Mouse (Mus musculus) hematopoietic stem cell, adult 5-6 weeks (primary cell): ENCODE results near the gene Slc25a19. TPM values are rescaled to one million over a fixed set of nuclear protein-coding genes. Genes with fewer than 3 reads are reported as not detected.
A peak's percentile ranks its signal among the peaks of the same experiment; 100 is the strongest.

Experiments
- ATAC-seq, 2 experiments: fragments of 125-278 bp in 1 of 2; replicated peaks in 1 of 2; 2 replicates each; pipeline ENCODE4 v1.8.0; 2016 to 2017; ENCODE audit warnings: inconsistent platforms in 2 of 2, mild to moderate bottlenecking in 2 of 2, moderate number of reproducible peaks in 2 of 2, low read depth in 1 of 2, moderate TSS enrichment in 1 of 2; ENCODE audit not compliant: low FRiP score in 2 of 2, poor library complexity in 2 of 2, severe bottlenecking in 2 of 2, insufficient read depth in 1 of 2, low TSS enrichment in 1 of 2
- total RNA-seq: library from RNA; stranded (forward); fragments of 172-1452, 232-1000 nt; gene quantifications from 2 replicates; pipeline ENCODE4 v1.2.3, GENCODE M21; 2017

Slc25a19 gene
- total RNA-seq, 1 experiment from 2014 or later = 33.8 TPM

DNA sequence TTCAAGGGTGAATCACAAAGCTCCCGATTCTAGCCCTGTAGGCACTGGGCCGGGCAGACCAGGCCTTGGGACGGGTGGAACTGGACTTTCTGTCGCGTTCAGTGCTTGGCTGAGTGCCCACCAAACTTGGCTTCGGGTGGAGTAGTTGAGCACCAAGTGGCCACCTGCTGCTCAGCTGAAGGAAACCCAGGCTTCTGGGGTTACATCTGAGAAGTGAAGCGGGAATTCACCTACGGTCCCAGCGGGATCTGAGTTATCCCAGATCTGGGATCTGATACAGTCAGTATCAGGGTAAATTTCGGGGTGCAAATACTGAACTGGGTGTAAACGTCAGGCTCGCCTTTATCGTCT, 16.1 kb downstream of the Slc25a19 start:
- no peak for ATAC-seq

DNA sequence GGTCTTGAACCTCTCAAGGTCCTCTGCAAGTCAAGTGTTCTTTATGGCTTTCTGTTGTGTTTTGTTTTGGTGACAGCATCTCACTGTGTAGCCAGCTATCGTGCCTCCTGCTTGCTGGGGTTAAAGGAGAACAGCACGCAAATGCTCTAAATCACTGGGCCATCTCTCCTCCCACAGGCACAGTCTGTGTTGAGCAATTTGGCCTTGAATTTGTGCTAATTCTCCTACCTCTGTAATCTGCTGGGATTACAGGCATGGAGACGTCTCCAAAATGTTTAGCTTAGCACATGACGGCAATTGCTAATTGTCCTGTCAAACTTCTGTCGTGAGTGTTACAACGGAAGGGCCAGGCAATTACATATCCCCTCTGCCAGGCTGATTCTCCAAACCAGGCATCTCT, 16.9 kb downstream of the Slc25a19 start:
- ATAC-seq = no peak

DNA sequence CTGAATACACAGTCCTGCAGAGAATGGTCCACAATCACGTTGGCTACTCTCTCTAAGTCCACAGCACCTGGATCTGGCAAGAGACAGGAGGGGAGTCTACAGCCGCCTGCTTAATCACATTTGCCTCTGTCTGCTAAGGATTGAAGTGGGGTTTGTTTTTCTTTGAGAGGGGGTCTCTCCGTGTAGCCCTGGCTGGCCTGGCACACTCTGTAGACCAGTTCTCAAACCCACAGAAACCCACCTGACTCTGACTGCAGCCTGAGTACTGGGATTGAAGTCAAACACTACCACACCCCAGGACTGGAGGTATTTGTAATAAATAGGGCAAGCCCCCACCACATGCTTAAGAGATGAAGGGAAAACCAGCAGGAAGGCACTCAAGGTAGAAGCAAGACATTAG, 18.5 kb downstream of the Slc25a19 start:
- no peak for ATAC-seq

DNA sequence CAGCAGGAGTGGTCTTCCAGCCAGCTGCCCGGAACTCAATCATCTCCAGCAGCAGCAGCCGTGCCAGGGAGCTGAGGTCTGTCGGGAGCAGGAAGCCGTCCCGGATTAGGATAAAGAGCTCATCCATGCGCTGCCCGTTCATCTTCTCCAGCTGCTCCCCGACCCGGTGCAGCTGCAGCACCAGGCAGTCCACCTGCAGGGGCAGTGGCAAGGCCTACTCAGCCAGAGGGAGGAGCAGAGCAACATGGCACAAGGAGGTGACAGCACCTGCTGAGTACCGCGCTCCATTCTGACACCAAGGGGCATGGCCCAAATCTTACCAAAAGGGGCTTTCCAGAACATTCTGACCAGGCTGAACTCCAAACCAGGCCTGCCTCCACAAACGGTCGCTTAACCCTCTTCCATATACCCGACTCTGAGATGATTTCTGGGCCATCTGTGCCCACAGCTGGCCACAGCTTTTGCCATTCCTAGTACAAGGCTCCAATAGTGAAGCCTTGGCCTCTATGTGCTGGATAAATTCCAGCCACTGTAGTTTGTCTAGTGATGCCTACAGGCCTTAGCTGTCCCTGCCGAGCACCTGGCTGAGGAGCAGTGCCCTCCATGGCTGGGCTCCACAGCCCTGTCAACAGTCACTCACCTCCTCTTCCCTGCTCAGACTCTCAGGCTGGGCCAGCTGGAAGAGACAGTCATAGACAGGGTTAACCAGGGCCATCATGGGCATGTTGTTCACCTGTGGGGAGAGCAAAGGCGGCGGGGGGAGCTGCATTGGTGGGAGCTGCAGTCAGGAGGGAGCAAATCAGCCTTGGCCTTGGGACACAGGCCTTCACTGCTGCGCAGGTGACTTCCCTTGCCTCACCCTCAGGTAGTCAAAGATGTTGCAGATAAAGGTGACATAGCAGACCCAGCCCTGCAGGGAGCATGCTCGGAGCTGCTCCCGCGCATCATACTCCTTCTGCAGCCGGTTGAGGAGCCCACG, 19.4 kb downstream of the Slc25a19 start:
- no peak for ATAC-seq

- ATAC-seq = no peak
Observed at GRCm38 (mm10) chr11:115606733-115607132, 21.4 kb downstream of the Slc25a19 start.

GRCm38 (mm10) chr11:115604304-115604696, 23.8 kb downstream of the Slc25a19 start:
- ATAC-seq = peak in 1 of 2 experiments; percentile 3; a peak in 1 of 4 replicates

- peak; percentile 87 to 88 for ATAC-seq
Observed at GRCm38 (mm10) chr11:115603476-115604303, 24.4 kb downstream of the Slc25a19 start, which contains the start of the genes Mrps7 and Gga3. TSS of gene Mrps7 (plus strand) at chr11:115603925. TSS of gene Gga3 (minus strand) at chr11:115604051.

DNA sequence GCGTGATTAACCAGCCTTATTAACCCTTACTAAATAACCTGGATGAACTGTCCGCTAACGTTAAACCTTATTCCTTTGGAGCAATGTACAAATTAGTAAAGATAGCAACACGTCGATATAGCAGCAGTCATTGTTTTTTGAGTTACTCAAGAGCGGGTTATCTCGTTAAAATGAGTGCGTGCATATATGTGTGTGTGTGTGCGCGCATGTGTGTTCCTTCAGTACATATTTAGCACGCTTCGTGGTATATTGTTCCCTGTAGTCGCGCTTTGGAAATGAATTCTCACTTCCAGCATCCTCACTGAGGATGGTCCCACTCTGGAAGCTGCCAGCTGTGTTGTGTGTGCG, 25.0 kb downstream of the Slc25a19 start:
- ATAC-seq = no peak

- no peak for ATAC-seq
Observed at GRCm38 (mm10) chr11:115601174-115601573, 26.9 kb downstream of the Slc25a19 start.

GRCm38 (mm10) chr11:115600743-115601142, 27.4 kb downstream of the Slc25a19 start:
- no peak for ATAC-seq

DNA sequence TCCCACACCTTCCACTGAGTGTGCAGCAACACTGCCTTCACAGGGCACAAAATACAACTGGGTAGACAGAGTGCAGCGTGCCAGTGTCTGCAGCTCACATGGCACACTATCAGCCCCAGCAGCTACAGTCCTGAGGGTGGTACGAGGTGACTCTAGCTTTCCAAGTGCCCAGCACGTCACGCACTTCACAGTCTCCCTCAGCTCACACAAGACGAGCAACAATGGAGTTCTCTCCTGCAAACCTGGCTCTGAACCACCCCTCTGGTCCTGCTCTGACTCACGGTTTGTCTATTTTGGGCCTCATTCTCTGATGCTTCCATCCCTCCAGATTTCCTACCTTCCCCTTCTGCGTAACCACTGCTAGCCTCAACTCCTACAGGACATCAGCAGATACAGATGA, 28.4 kb downstream of the Slc25a19 start:
- ATAC-seq = no peak

- no peak for ATAC-seq
Observed at GRCm38 (mm10) chr11:115598309-115598708, 29.8 kb downstream of the Slc25a19 start.

- ATAC-seq = no peak
Observed at GRCm38 (mm10) chr11:115595209-115595608, 32.9 kb downstream of the Slc25a19 start.

DNA sequence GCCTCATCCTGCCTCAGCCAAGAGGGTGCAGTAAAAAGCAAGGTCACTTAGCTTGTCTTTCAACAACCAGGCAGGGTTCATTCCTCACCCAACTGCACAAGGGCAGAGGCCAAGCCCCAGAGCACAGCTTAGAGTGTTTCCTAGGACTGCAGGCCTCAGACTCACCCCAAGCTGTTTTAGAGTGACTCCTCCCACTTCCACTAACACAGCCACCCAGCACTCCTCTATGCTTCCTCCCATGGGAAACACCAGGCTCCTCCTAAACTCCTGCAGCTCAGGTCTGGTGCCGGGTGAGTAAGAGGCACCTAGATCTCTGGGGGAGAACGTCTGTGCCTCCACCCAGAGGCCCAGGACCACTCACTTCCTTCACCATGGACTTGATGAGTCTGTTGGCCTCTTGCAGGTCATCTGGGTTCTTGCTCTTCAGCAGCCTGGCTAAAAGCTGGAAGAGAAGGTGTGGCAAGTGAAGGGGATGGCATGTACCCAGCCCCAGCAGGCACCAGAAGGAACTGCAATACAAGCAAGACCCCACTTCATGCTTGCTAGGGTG, 37.5 kb downstream of the Slc25a19 start:
- no peak for ATAC-seq

- ATAC-seq = no peak
Observed at GRCm38 (mm10) chr11:115587984-115588383, 40.1 kb downstream of the Slc25a19 start.

GRCm38 (mm10) chr11:115586403-115586802, 41.7 kb downstream of the Slc25a19 start:
- ATAC-seq = no peak

DNA sequence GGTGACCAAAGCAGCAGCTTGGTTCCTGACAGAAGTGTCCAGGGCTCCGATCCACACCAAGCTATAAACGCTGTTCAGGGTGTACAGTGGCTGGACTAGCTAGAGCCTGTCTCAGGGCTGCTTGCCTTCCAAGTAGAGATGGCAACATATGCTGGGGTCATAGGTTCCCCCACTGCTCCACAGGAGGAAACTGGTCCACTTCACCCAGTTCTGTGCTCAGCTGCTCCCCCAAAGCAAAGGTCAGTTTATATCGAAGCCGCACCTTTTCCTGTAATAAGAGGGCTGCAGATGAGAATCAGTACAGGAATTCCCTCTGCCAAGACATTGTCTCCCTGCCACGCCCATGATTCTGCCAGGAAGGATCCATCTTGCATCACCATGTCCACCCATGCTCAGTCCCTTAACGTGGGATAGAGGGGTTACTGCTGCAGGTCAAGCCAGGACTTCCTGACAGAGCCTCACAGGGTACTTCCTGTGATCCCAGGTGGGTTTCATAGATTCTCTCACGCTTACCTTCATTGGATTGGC, 42.5 kb downstream of the Slc25a19 start:
- no peak for ATAC-seq
